Mouse (Mus musculus) neural tube, embryonic 12.5 days (tissue): ENCODE results near the gene Rxra. TPM values are rescaled to one million over a fixed set of nuclear protein-coding genes. Genes with fewer than 3 reads are reported as not detected.

ENCODE experiments used
- ATAC-seq: fragments of 200-750 bp; cut with Nextera tagmentation; 2 replicates; pipeline ENCODE4 v1.8.0; 2017; ENCODE audit warnings: low read depth, mild to moderate bottlenecking, moderate TSS enrichment, moderate library complexity; ENCODE audit not compliant: low FRiP score
- H3K27ac ChIP-seq: fragments of 300-500 bp; sonication (generic); 2 replicates; pipeline ENCODE4 v1.5.1; 2016
- H3K27me3 ChIP-seq: fragments of 300-500 bp; sonication (generic); replicated peaks from 2 replicates; pipeline ENCODE4 v1.6.1; 2016; ENCODE audit warnings: mild to moderate bottlenecking
- H3K36me3 ChIP-seq: fragments of 300-500 bp; sonication (generic); 2 replicates; pipeline ENCODE4 v1.6.1; 2016; ENCODE audit warnings: mild to moderate bottlenecking
- H3K4me1 ChIP-seq: fragments of 300-500 bp; sonication (generic); 2 replicates; pipeline ENCODE4 v1.6.1; 2016
- H3K4me2 ChIP-seq: fragments of 300-500 bp; sonication (generic); replicated peaks from 2 replicates; pipeline ENCODE4 v1.6.1; 2016; ENCODE audit warnings: mild to moderate bottlenecking
- H3K4me3 ChIP-seq: fragments of 300-500 bp; sonication (generic); 2 replicates; pipeline ENCODE4 v1.5.1; 2016
- H3K9ac ChIP-seq: fragments of 300-500 bp; sonication (generic); 2 replicates; pipeline ENCODE4 v1.6.1; 2016; ENCODE audit warnings: mild to moderate bottlenecking
- H3K9me3 ChIP-seq: fragments of 300-500 bp; sonication (generic); 2 replicates; pipeline ENCODE4 v1.6.1; 2016; ENCODE audit warnings: mild to moderate bottlenecking
- WGBS: fragments of 180-500 bp; shearing (Covaris S2); methylation state at CpG from one replicate; pipeline ENCODE4 v1.1.7; 2016; 5-methylcytosine and 5-hydroxymethylcytosine counted together
- polyA plus RNA-seq: library from polyadenylated mRNA; unstranded; fragments of >200 nt; fragmentation: Nextera tagmentation; extraction: Ambion mirVana; gene quantifications from 2 replicates; pipeline ENCODE4 v1.2.1, GENCODE M21; 2016

Rxra gene
- polyA plus RNA-seq, 1 experiment from 2014 or later: 6.6 TPM

GRCm38 (mm10) chr2:27686335-27686734 lies 10.1 kb downstream of the Rxra start:
- ATAC-seq: no peak
- Histone ChIP-seq H3K4me3 (no peak overlapping the region), H3K27me3 (no peaks in the 10 kb centered on the region), H3K4me2 (no peak overlapping the region), H3K9me3 (no peaks in the 10 kb centered on the region), H3K27ac (no peak overlapping the region), H3K4me1 (peaks cover 45% of the 10 kb centered on the region), H3K36me3 (no peaks in the 10 kb centered on the region), H3K9ac (no peak overlapping the region)
- 93% methylated on average over 2 of the region's 2 CpGs for WGBS

- Histone ChIP-seq H3K27me3 (no peaks in the 10 kb centered on the region), H3K4me2 (no peak overlapping the region), H3K9ac (no peak overlapping the region), H3K36me3 (no peaks in the 10 kb centered on the region), H3K9me3 (no peaks in the 10 kb centered on the region), H3K27ac (no peak overlapping the region), H3K4me3 (no peak overlapping the region), H3K4me1 (peaks cover 38% of the 10 kb centered on the region)
- no peak for ATAC-seq
- 75% methylated on average over 1 of the region's 1 CpGs for WGBS
These were observed 10.8 kb downstream of the Rxra start for GRCm38 (mm10) chr2:27687041-27687440.

GRCm38 (mm10) chr2:27687973-27688372 lies 11.7 kb downstream of the Rxra start:
- Histone ChIP-seq H3K9ac (no peak overlapping the region), H3K27ac (no peak overlapping the region), H3K27me3 (no peaks in the 10 kb centered on the region), H3K9me3 (no peaks in the 10 kb centered on the region), H3K36me3 (no peaks in the 10 kb centered on the region), H3K4me1 (peaks cover 35% of the 10 kb centered on the region), H3K4me2 (no peak overlapping the region), H3K4me3 (no peak overlapping the region)
- 89% methylated on average over 5 of the region's 5 CpGs for WGBS
- no peak for ATAC-seq

- Histone ChIP-seq H3K9me3 (no peaks in the 10 kb centered on the region), H3K4me1 (peaks cover 29% of the 10 kb centered on the region; the same call in 1 of the 2 replicates), H3K4me2 (no peak overlapping the region), H3K36me3 (no peaks in the 10 kb centered on the region), H3K27ac (0 out of 2 replicates have a peak overlapping the region, but pooled peaks have one; percentile 0), H3K9ac (no peak overlapping the region), H3K4me3 (no peak overlapping the region), H3K27me3 (no peaks in the 10 kb centered on the region)
- ATAC-seq: no peak
- 26% methylated on average over 5 of the region's 5 CpGs for WGBS
These were observed 14.5 kb downstream of the Rxra start for GRCm38 (mm10) chr2:27690714-27691113.

GRCm38 (mm10) chr2:27691139-27691720 lies 15.0 kb downstream of the Rxra start:
- peaks cover 29% of the 10 kb centered on the region; the same call in 1 of the 2 replicates for H3K4me1 ChIP-seq
- no peak overlapping the region for H3K4me3 ChIP-seq
- H3K9me3 ChIP-seq: no peaks in the 10 kb centered on the region
- no peak overlapping the region for H3K4me2 ChIP-seq
- 77% methylated on average over 14 of the region's 14 CpGs for WGBS
- H3K27ac ChIP-seq: 0 out of 2 replicates have a peak overlapping the region, but pooled peaks have one; percentile 0
- ATAC-seq: no peak
- H3K36me3 ChIP-seq: no peaks in the 10 kb centered on the region
- H3K9ac ChIP-seq: 0 out of 2 replicates have a peak overlapping the region, but pooled peaks have one; percentile 13
- H3K27me3 ChIP-seq: no peaks in the 10 kb centered on the region

- WGBS: 85% methylated on average over 3 of the region's 3 CpGs
- H3K9me3 ChIP-seq: no peaks in the 10 kb centered on the region
- peaks cover 25% of the 10 kb centered on the region; the same call in 1 of the 2 replicates for H3K4me1 ChIP-seq
- H3K4me3 ChIP-seq: no peak overlapping the region
- H3K27ac ChIP-seq: no peak overlapping the region
- no peaks in the 10 kb centered on the region for H3K27me3 ChIP-seq
- no peak overlapping the region for H3K4me2 ChIP-seq
- no peak for ATAC-seq
- no peak overlapping the region for H3K9ac ChIP-seq
- H3K36me3 ChIP-seq: no peaks in the 10 kb centered on the region
These were observed 16.4 kb downstream of the Rxra start for GRCm38 (mm10) chr2:27692608-27693007.

GRCm38 (mm10) chr2:27693684-27694083 lies 17.4 kb downstream of the Rxra start:
- Histone ChIP-seq H3K27me3 (no peaks in the 10 kb centered on the region), H3K4me2 (no peak overlapping the region), H3K36me3 (no peaks in the 10 kb centered on the region), H3K27ac (no peak overlapping the region), H3K4me1 (peaks cover 34% of the 10 kb centered on the region), H3K4me3 (no peak overlapping the region), H3K9ac (no peak overlapping the region), H3K9me3 (no peaks in the 10 kb centered on the region)
- WGBS: 92% methylated on average over 6 of the region's 6 CpGs
- ATAC-seq: no peak

GRCm38 (mm10) chr2:27699574-27699973 lies 23.3 kb downstream of the Rxra start:
- WGBS: 10% methylated on average over 7 of the region's 7 CpGs
- Histone ChIP-seq H3K4me1 (peaks cover 54% of the 10 kb centered on the region), H3K4me2 (peak overlapping the region; percentile 24), H3K9me3 (no peaks in the 10 kb centered on the region), H3K27ac (peak overlapping the region; percentile 23), H3K36me3 (no peaks in the 10 kb centered on the region), H3K4me3 (no peak overlapping the region), H3K9ac (0 out of 2 replicates have a peak overlapping the region, but pooled peaks have one; percentile 5), H3K27me3 (no peaks in the 10 kb centered on the region)
- ATAC-seq: 0 out of 2 replicates have a peak, but pooled peaks have one; percentile 31

GRCm38 (mm10) chr2:27702283-27702682 lies 26.0 kb downstream of the Rxra start:
- Histone ChIP-seq H3K4me2 (no peak overlapping the region), H3K4me1 (peaks cover 51% of the 10 kb centered on the region), H3K36me3 (no peaks in the 10 kb centered on the region), H3K9ac (no peak overlapping the region), H3K27ac (no peak overlapping the region), H3K4me3 (no peak overlapping the region), H3K9me3 (no peaks in the 10 kb centered on the region), H3K27me3 (no peaks in the 10 kb centered on the region)
- WGBS: 59% methylated on average over 3 of the region's 3 CpGs
- no peak for ATAC-seq

- H3K9ac ChIP-seq: no peak overlapping the region
- WGBS: 82% methylated on average over 10 of the region's 10 CpGs
- ATAC-seq: no peak
- H3K4me2 ChIP-seq: no peak overlapping the region
- no peaks in the 10 kb centered on the region for H3K27me3 ChIP-seq
- H3K9me3 ChIP-seq: no peaks in the 10 kb centered on the region
- no peak overlapping the region for H3K4me3 ChIP-seq
- no peak overlapping the region for H3K27ac ChIP-seq
- peaks cover 47% of the 10 kb centered on the region for H3K4me1 ChIP-seq
- no peaks in the 10 kb centered on the region for H3K36me3 ChIP-seq
These were observed 26.8 kb downstream of the Rxra start for GRCm38 (mm10) chr2:27702904-27703666.

- Histone ChIP-seq H3K9me3 (no peaks in the 10 kb centered on the region), H3K36me3 (no peaks in the 10 kb centered on the region), H3K4me1 (peaks cover 38% of the 10 kb centered on the region), H3K4me2 (no peak overlapping the region), H3K27ac (no peak overlapping the region), H3K27me3 (no peaks in the 10 kb centered on the region), H3K9ac (no peak overlapping the region), H3K4me3 (no peak overlapping the region)
- no peak for ATAC-seq
- WGBS: 74% methylated on average over 9 of the region's 9 CpGs
These were observed 27.8 kb downstream of the Rxra start for GRCm38 (mm10) chr2:27703852-27704640.

GRCm38 (mm10) chr2:27704641-27705040 lies 28.4 kb downstream of the Rxra start:
- H3K4me1 ChIP-seq: peaks cover 32% of the 10 kb centered on the region
- no peak overlapping the region for H3K9ac ChIP-seq
- H3K4me3 ChIP-seq: no peak overlapping the region
- no peak overlapping the region for H3K4me2 ChIP-seq
- 95% methylated on average over 3 of the region's 3 CpGs for WGBS
- no peaks in the 10 kb centered on the region for H3K36me3 ChIP-seq
- H3K27ac ChIP-seq: no peak overlapping the region
- no peaks in the 10 kb centered on the region for H3K27me3 ChIP-seq
- H3K9me3 ChIP-seq: no peaks in the 10 kb centered on the region
- ATAC-seq: no peak
